Comparison of ENCODE assay signal across 8 mouse cellular contexts in genomic region chr13:74300925-74301606, GRCm38 (mm10). TPM values are rescaled to one million over a fixed set of nuclear protein-coding genes. Genes with fewer than 3 reads are reported as not detected.
DNase-seq lines count a peak whose midpoint lies in the region; ATAC-seq and TF ChIP-seq lines count a peak whose summit lies in the region.

No protein-coding gene starts in this region.

- H3K4me3 ChIP-seq in bone marrow, adult 2 months (replicated peaks; ENCODE audit: control insufficient read depth, low read depth, low read length), result no peak overlapping the region
- H3K4me3 ChIP-seq in heart, embryonic 15.5 days, result no peak overlapping the region
- H3K4me3 ChIP-seq in liver, embryonic 11.5 days (ENCODE audit: low read depth, low read length), result no peak overlapping the region

- no peak overlapping the region for H3K27ac ChIP-seq in bone marrow, adult 2 months (ENCODE audit: control insufficient read depth, insufficient read depth, low read depth, low read length, poor library complexity)
- no peak overlapping the region for H3K27ac ChIP-seq in heart, embryonic 15.5 days
- H3K27ac ChIP-seq in liver, embryonic 11.5 days (ENCODE audit: low read depth, low read length), result no peak overlapping the region

- H3K9me3 ChIP-seq in heart, embryonic 15.5 days (replicated peaks), result no peaks in the 10 kb centered on the region
- H3K9me3 ChIP-seq in liver, embryonic 11.5 days (ENCODE audit: control insufficient read depth, low read length), result no peaks in the 10 kb centered on the region

- no peaks in the 10 kb centered on the region for H3K4me1 ChIP-seq in bone marrow, adult 2 months (ENCODE audit: control insufficient read depth, insufficient read depth, low read length)
- H3K4me1 ChIP-seq in heart, embryonic 15.5 days (replicated peaks), result no peaks in the 10 kb centered on the region
- H3K4me1 ChIP-seq in liver, embryonic 11.5 days (replicated peaks; ENCODE audit: control insufficient read depth, insufficient read depth, low read length), result no peaks in the 10 kb centered on the region

- H3K27me3 ChIP-seq in heart, embryonic 15.5 days, result no peaks in the 10 kb centered on the region
- H3K27me3 ChIP-seq in liver, embryonic 11.5 days (replicated peaks; ENCODE audit: control insufficient read depth, insufficient read depth, low read length), result no peaks in the 10 kb centered on the region
- H3K27me3 ChIP-seq in splenic B cell, adult 2 months (ENCODE audit: control insufficient read depth, insufficient read depth, low read length, poor library complexity, severe bottlenecking), result no peaks in the 10 kb centered on the region

- 39% methylated on average over 4 of the region's 4 CpGs for WGBS in bone marrow, adult 2 months
- 40% methylated on average over 4 of the region's 4 CpGs for WGBS in heart, embryonic 15.5 days
- 38% methylated on average over 4 of the region's 4 CpGs for WGBS in liver, embryonic 11.5 days

- no peak overlapping the region for H3K9ac ChIP-seq in heart, embryonic 15.5 days
- H3K9ac ChIP-seq in liver, embryonic 11.5 days (ENCODE audit: low read depth, low read length), result no peak overlapping the region

- TF ChIP-seq CTCF in bone marrow, adult 2 months (IDR thresholded peaks at IDR 0.05; ENCODE audit: control insufficient read depth, insufficient read depth, low read length), result peak; percentile 86

- peaks cover 31% of the 10 kb centered on the region for H3K36me3 ChIP-seq in heart, embryonic 15.5 days
- peaks cover 4% of the 10 kb centered on the region; the same call in 1 of the 2 replicates for H3K36me3 ChIP-seq in liver, embryonic 11.5 days (ENCODE audit: control insufficient read depth, insufficient read depth, low read length)
- peaks cover 1% of the 10 kb centered on the region; the same call in 1 of the 2 replicates for H3K36me3 ChIP-seq in splenic B cell, adult 2 months (ENCODE audit: control insufficient read depth, insufficient read depth, low read length, poor library complexity, severe bottlenecking)

- ATAC-seq in erythroblast, adult 5-6 weeks (replicated peaks; ENCODE audit: low FRiP score, poor library complexity, severe bottlenecking), result peak; percentile 77
- ATAC-seq in heart, embryonic 15.5 days (replicated peaks; ENCODE audit: insufficient number of reproducible peaks, insufficient read depth, low FRiP score, low read depth), result peak; percentile 59; the same call in 1 of the 2 replicates
- peak; percentile 56 for ATAC-seq in liver, embryonic 11.5 days (replicated peaks; ENCODE audit: low FRiP score)

- no peak for TF ChIP-seq POLR2A in bone marrow, adult 2 months (IDR thresholded peaks at IDR 0.05; ENCODE audit: borderline replicate concordance, control insufficient read depth, low read depth, low read length)

- no peak overlapping the region for H3K4me2 ChIP-seq in heart, embryonic 15.5 days
- no peak overlapping the region for H3K4me2 ChIP-seq in liver, embryonic 11.5 days

- peak; percentile 37 for DNase-seq in CD4-positive helper T cell, adult 2 months (ENCODE audit: low read depth, low spot score)
- peak; percentile 73 for DNase-seq in kidney, postnatal 14 days
- peak; percentile 49 for DNase-seq in liver, embryonic 11.5 days (ENCODE audit: low spot score)
- DNase-seq in natural killer cell, adult 2 months (ENCODE audit: low spot score in 2 of 2), result peak; percentile 21 to 54
- DNase-seq in splenic B cell, adult 2 months (ENCODE audit: low read depth, low spot score), result peak; percentile 70

RNA-seq across cellular contexts. Expression of gene Ahrr, which starts 8.9 kb away (rescaled TPM):
- not detected in 2 replicates for polyA plus RNA-seq in bone marrow, adult 2 months (2011; ENCODE audit: insufficient read depth, insufficient read length, low replicate concordance, missing spikeins)
- not detected in 2 replicates for total RNA-seq in erythroblast, adult 5-6 weeks (2015; ENCODE audit: low replicate concordance)
- 0.51 TPM in 1 of 2 replicates, not detected in the other for total RNA-seq in erythroblast, adult 5-6 weeks (2017; ENCODE audit: low replicate concordance)
- polyA plus RNA-seq in heart, embryonic 15.5 days (2015; fragmentation: Nextera tagmentation; extraction: Ambion mirVana), result 1.0 and 1.3 TPM in 2 replicates
- 0.18 and 0.49 TPM in 2 replicates for polyA plus RNA-seq in liver, embryonic 11.5 days (2014; fragmentation: Nextera tagmentation; extraction: Ambion mirVana)

RNA-seq across cellular contexts. Expression of gene Pdcd6, which starts 16.3 kb away (rescaled TPM):
- 36.0 and 45.3 TPM in 2 replicates for polyA plus RNA-seq in bone marrow, adult 2 months (2011; ENCODE audit: insufficient read depth, insufficient read length, low replicate concordance, missing spikeins)
- total RNA-seq in erythroblast, adult 5-6 weeks (2015; ENCODE audit: low replicate concordance), result 39.9 and 42.5 TPM in 2 replicates
- total RNA-seq in erythroblast, adult 5-6 weeks (2017; ENCODE audit: low replicate concordance), result 25.8 and 25.9 TPM in 2 replicates
- 83.0 and 93.8 TPM in 2 replicates for polyA plus RNA-seq in heart, embryonic 15.5 days (2015; fragmentation: Nextera tagmentation; extraction: Ambion mirVana)
- polyA plus RNA-seq in liver, embryonic 11.5 days (2014; fragmentation: Nextera tagmentation; extraction: Ambion mirVana), result 139 and 142 TPM in 2 replicates

RNA-seq across cellular contexts. Expression of gene Sdha, which starts 49.0 kb away (rescaled TPM):
- polyA plus RNA-seq in bone marrow, adult 2 months (2011; ENCODE audit: insufficient read depth, insufficient read length, low replicate concordance, missing spikeins), result 76.4 and 85.4 TPM in 2 replicates
- total RNA-seq in erythroblast, adult 5-6 weeks (2015; ENCODE audit: low replicate concordance), result 50.3 and 53.9 TPM in 2 replicates
- 49.2 and 54.2 TPM in 2 replicates for total RNA-seq in erythroblast, adult 5-6 weeks (2017; ENCODE audit: low replicate concordance)
- polyA plus RNA-seq in heart, embryonic 15.5 days (2015; fragmentation: Nextera tagmentation; extraction: Ambion mirVana), result 551 and 562 TPM in 2 replicates
- polyA plus RNA-seq in liver, embryonic 11.5 days (2014; fragmentation: Nextera tagmentation; extraction: Ambion mirVana), result 248 and 278 TPM in 2 replicates

RNA-seq across cellular contexts. Expression of gene Ccdc127, which starts 49.0 kb away (rescaled TPM):
- polyA plus RNA-seq in bone marrow, adult 2 months (2011; ENCODE audit: insufficient read depth, insufficient read length, low replicate concordance, missing spikeins), result 11.6 and 22.1 TPM in 2 replicates
- 15.5 and 21.9 TPM in 2 replicates for total RNA-seq in erythroblast, adult 5-6 weeks (2015; ENCODE audit: low replicate concordance)
- total RNA-seq in erythroblast, adult 5-6 weeks (2017; ENCODE audit: low replicate concordance), result 6.5 and 11.3 TPM in 2 replicates
- 43.9 and 51.2 TPM in 2 replicates for polyA plus RNA-seq in heart, embryonic 15.5 days (2015; fragmentation: Nextera tagmentation; extraction: Ambion mirVana)
- 46.4 and 53.7 TPM in 2 replicates for polyA plus RNA-seq in liver, embryonic 11.5 days (2014; fragmentation: Nextera tagmentation; extraction: Ambion mirVana)
